Mouse (Mus musculus) bone marrow, adult 2 months (tissue): ENCODE data around the gene Mrpl27.

Experiments used
- CTCF ChIP-seq: fragments of 200-500 bp; IDR thresholded peaks from 2 replicates; pipeline ENCODE4 v1.5.1; 2011; ENCODE audit warnings: low read length, control low read depth; ENCODE audit not compliant: control insufficient read depth, insufficient read depth
- POLR2A ChIP-seq: fragments of 200-500 bp; IDR thresholded peaks from 2 replicates; pipeline ENCODE4 v1.6.1; 2011; ENCODE audit warnings: low read depth, mild to moderate bottlenecking, control low read depth, low read length, borderline replicate concordance; ENCODE audit not compliant: control insufficient read depth

DNA sequence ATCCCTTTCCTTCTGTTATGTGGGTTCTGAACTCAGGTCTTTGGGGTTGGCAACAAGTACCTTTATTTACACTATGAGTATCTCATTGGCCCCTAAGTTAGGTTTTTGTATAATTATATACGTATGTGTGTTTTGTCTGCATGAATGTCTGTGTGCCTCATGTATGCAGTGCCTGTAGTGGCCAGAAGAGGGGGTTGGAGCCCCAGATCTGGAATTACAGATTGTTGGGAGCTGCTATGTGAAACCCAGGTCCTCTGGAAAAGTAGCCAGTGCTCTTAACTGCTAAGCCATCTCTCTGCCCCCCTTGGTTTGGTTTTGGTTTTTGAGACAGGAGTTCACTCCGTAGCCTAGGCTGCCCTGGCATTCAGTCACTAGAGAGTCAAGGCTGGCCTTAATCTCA, 43.6 kb downstream of the Mrpl27 start:
- no peak for TF ChIP-seq POLR2A
- no peak for TF ChIP-seq CTCF
